Mouse (Mus musculus) spleen, adult 2 months (tissue): ENCODE measurements around the gene Sult1a1.

Source experiments
- CTCF ChIP-seq: fragments of 200-500 bp; IDR thresholded peaks from 2 replicates; pipeline ENCODE4 v1.5.1; 2011; ENCODE audit warnings: mild to moderate bottlenecking, inconsistent platforms; ENCODE audit not compliant: insufficient read depth, insufficient read length, insufficient replicate concordance; ENCODE audit errors: extremely low read depth
- POLR2A ChIP-seq: fragments of 200-500 bp; IDR thresholded peaks from 2 replicates; pipeline ENCODE4 v1.6.1; 2011; ENCODE audit warnings: low read depth, low read length, inconsistent platforms

DNA sequence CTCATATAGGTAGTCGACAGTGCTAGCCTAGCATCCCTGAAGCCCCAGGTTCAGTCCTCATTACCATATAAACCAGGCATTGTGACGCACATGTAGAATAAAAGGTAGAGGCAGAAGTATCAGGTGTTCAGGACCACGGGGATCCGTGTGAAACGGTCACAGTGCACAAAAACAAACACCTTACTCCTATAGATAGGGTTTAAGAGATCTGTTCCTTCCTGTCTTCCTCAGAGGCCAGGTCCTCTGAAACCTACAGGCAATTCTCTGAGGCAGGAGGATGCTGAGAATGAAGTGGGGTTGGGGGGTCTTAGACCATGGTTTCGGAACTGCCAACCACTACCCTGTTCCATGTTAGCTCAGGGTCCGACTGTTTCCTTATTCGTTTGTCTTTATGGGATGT lies 21.6 kb upstream of the Sult1a1 start:
- TF ChIP-seq CTCF, result no peak
- no peak for TF ChIP-seq POLR2A
